Mouse (Mus musculus) liver, embryonic 12.5 days (tissue): ENCODE data around the gene Piga. TPM values are rescaled to one million over a fixed set of nuclear protein-coding genes. Genes with fewer than 3 reads are reported as not detected.

Experiments
- ATAC-seq: fragments of 200-750 bp; cut with Nextera tagmentation; 2 replicates; pipeline ENCODE4 v1.8.0; 2017; ENCODE audit warnings: moderate number of reproducible peaks, mild to moderate bottlenecking, moderate library complexity
- H3K27ac ChIP-seq: fragments of 300-500 bp; sonication (generic); 2 replicates; pipeline ENCODE4 v1.5.1; 2016; ENCODE audit warnings: mild to moderate bottlenecking
- H3K27me3 ChIP-seq: fragments of 300-500 bp; sonication (generic); replicated peaks from 2 replicates; pipeline ENCODE4 v1.6.1; 2016; ENCODE audit warnings: mild to moderate bottlenecking, moderate library complexity
- H3K36me3 ChIP-seq: fragments of 300-500 bp; sonication (generic); 2 replicates; pipeline ENCODE4 v1.6.1; 2016; ENCODE audit warnings: mild to moderate bottlenecking, moderate library complexity
- H3K4me1 ChIP-seq: fragments of 300-500 bp; sonication (generic); 2 replicates; pipeline ENCODE4 v1.6.1; 2016
- H3K4me2 ChIP-seq: fragments of 300-500 bp; sonication (generic); 2 replicates; pipeline ENCODE4 v1.6.1; 2016; ENCODE audit warnings: mild to moderate bottlenecking, moderate library complexity
- H3K4me3 ChIP-seq: fragments of 300-500 bp; sonication (generic); 2 replicates; pipeline ENCODE4 v1.5.1; 2016; ENCODE audit warnings: mild to moderate bottlenecking, moderate library complexity
- H3K9ac ChIP-seq: fragments of 300-500 bp; sonication (generic); 2 replicates; pipeline ENCODE4 v1.6.1; 2016; ENCODE audit warnings: mild to moderate bottlenecking, moderate library complexity
- H3K9me3 ChIP-seq: fragments of 300-500 bp; sonication (generic); replicated peaks from 2 replicates; pipeline ENCODE4 v1.6.1; 2016; ENCODE audit warnings: mild to moderate bottlenecking, moderate library complexity
- WGBS: fragments of 180-500 bp; shearing (Covaris S2); methylation state at CpG from one replicate; pipeline ENCODE4 v1.1.7; 2016; ENCODE audit not compliant: insufficient replicate concordance; 5-methylcytosine and 5-hydroxymethylcytosine counted together
- polyA plus RNA-seq: library from polyadenylated mRNA; unstranded; fragments of >200 nt; fragmentation: Nextera tagmentation; extraction: Ambion mirVana; gene quantifications from 2 replicates; pipeline ENCODE4 v1.2.1, GENCODE M21; 2016

Piga gene
- polyA plus RNA-seq, result 20.6 and 22.2 TPM in 2 replicates

DNA sequence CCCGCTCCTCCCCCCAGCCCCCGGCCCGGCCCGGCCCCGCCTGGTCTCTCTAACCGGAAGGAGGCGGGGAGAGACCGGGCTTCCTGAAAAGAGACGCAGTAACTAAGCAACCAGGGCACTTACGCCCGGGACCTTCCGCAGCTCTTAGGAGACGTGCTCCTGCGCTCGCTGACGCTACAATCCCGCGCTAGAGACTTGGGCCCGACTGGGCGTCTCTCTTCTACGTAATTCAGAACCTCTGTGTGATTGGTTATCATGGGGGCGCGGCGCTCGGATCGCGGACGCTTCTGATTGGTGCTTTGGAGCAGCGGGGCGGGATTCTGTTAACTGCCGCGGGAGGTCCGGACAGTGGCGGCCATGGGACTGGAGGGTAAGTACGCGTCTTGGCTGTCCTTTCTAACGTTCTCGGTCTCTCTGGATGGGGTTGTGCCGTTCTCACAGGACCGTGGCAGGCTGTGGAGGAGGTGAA lies at the start of gene Piga:
Gene Piga (plus strand): TSS at position 317 of the 469 bp plus-strand sequence.
- WGBS, result 5% methylated on average over 38 of the region's 40 CpGs
- Histone ChIP-seq H3K27me3 (no peaks in the 10 kb centered on the region), H3K27ac (peak within 1 kb of the TSS; percentile 85), H3K4me1 (peaks cover 26% of the 10 kb centered on the region), H3K9me3 (no peaks in the 10 kb centered on the region), H3K36me3 (peaks cover 18% of the 10 kb centered on the region), H3K9ac (peak within 1 kb of the TSS; percentile 78), H3K4me2 (peak within 1 kb of the TSS; percentile 72), H3K4me3 (peak within 1 kb of the TSS; percentile 71)
- ATAC-seq, result peak; percentile 96

GRCm38 (mm10) chrX:164370576-164370975 lies 49.0 kb upstream of the Piga start:
- Histone ChIP-seq H3K9ac (no peak overlapping the region), H3K27ac (no peak overlapping the region), H3K4me1 (no peaks in the 10 kb centered on the region), H3K4me3 (no peak overlapping the region), H3K9me3 (no peaks in the 10 kb centered on the region), H3K4me2 (no peak overlapping the region), H3K27me3 (no peaks in the 10 kb centered on the region), H3K36me3 (no peaks in the 10 kb centered on the region)
- no peak for ATAC-seq
- WGBS, result 69% methylated on average over 3 of the region's 3 CpGs

- no peaks in the 10 kb centered on the region for H3K27me3 ChIP-seq
- H3K9me3 ChIP-seq, result no peaks in the 10 kb centered on the region
- no peak within 1 kb of the TSS for H3K27ac ChIP-seq
- no peaks in the 10 kb centered on the region for H3K4me1 ChIP-seq
- H3K36me3 ChIP-seq, result no peaks in the 10 kb centered on the region
- H3K4me3 ChIP-seq, result no peak within 1 kb of the TSS
- 30% methylated on average over 3 of the region's 3 CpGs for WGBS
- no peak for ATAC-seq
- H3K4me2 ChIP-seq, result no peak within 1 kb of the TSS
- no peak within 1 kb of the TSS for H3K9ac ChIP-seq
Measured at GRCm38 (mm10) chrX:164373081-164373480, 46.5 kb upstream of the Piga start, which contains the start of gene Vegfd. TSS of gene Vegfd (plus strand) at chrX:164373378.

DNA sequence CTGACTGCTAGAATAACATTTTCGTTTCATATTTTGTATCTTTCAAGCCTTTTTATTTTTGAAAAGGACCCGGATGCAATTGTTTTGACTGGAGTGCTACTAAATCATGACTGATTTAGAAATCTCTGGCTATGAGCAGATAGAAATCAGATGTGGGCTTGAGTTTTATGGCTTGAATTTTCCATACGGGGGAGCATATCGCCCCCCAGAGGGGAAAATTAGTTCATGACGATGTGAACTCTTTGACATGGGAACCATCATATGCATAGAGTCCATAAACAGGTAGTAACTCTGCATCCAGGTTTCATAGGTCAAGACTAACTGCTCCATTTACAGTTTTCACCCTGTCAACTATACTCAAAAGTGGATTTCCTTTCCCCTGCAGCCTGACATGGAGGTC lies 45.0 kb upstream of the Piga start:
- ATAC-seq, result no peak
- H3K4me3 ChIP-seq, result no peak overlapping the region
- H3K9ac ChIP-seq, result no peak overlapping the region
- no peak overlapping the region for H3K4me2 ChIP-seq
- H3K27ac ChIP-seq, result no peak overlapping the region
- H3K9me3 ChIP-seq, result no peaks in the 10 kb centered on the region
- no peaks in the 10 kb centered on the region for H3K27me3 ChIP-seq
- no peaks in the 10 kb centered on the region for H3K4me1 ChIP-seq
- WGBS, result 45% methylated on average over 5 of the region's 5 CpGs
- no peaks in the 10 kb centered on the region for H3K36me3 ChIP-seq

DNA sequence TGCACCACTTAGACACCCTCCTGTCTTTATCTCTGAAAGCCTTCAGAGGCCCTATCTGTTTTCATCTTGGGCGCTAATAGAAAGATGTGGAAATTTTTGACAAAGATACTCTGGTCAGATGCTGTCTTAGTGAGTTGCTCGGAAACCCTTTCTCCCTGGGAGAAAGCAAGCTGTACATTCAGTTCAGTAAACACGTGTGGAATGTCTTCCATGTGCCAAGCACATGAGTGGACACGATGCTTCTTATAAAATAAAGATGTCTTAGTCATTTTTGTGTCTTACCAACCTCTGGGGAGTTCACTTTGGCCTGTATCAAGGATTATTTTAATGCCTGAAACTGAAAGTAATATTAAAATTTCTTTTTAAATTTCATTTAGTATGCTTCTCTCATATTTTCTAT lies 39.9 kb upstream of the Piga start:
- Histone ChIP-seq H3K4me2 (no peak overlapping the region), H3K4me1 (peaks cover 4% of the 10 kb centered on the region; the same call in 1 of the 2 replicates), H3K9ac (no peak overlapping the region), H3K4me3 (no peak overlapping the region), H3K27ac (no peak overlapping the region), H3K36me3 (no peaks in the 10 kb centered on the region), H3K9me3 (no peaks in the 10 kb centered on the region), H3K27me3 (0 out of 2 replicates have a peak, but pooled peaks cover 3% of the 10 kb centered on the region)
- 60% methylated on average over 4 of the region's 4 CpGs for WGBS
- no peak for ATAC-seq

GRCm38 (mm10) chrX:164381618-164382408 lies 37.8 kb upstream of the Piga start:
- H3K9me3 ChIP-seq, result no peaks in the 10 kb centered on the region
- no peak overlapping the region for H3K27ac ChIP-seq
- peak overlapping the region; percentile 42 for H3K4me3 ChIP-seq
- peak overlapping the region; percentile 70 for H3K4me2 ChIP-seq
- peak overlapping the region; percentile 27; the same call in 1 of the 2 replicates for H3K9ac ChIP-seq
- no peaks in the 10 kb centered on the region for H3K36me3 ChIP-seq
- H3K4me1 ChIP-seq, result peaks cover 4% of the 10 kb centered on the region; the same call in 1 of the 2 replicates
- 0 out of 2 replicates have a peak, but pooled peaks cover 3% of the 10 kb centered on the region for H3K27me3 ChIP-seq
- WGBS, result 9% methylated on average over 30 of the region's 33 CpGs
- peak; percentile 99 for ATAC-seq

GRCm38 (mm10) chrX:164394091-164394490 lies 25.5 kb upstream of the Piga start:
- Histone ChIP-seq H3K36me3 (no peaks in the 10 kb centered on the region), H3K27ac (no peak overlapping the region), H3K4me2 (no peak overlapping the region), H3K4me3 (no peak overlapping the region), H3K9me3 (no peaks in the 10 kb centered on the region), H3K4me1 (no peaks in the 10 kb centered on the region), H3K27me3 (0 out of 2 replicates have a peak, but pooled peaks cover 4% of the 10 kb centered on the region), H3K9ac (no peak overlapping the region)
- ATAC-seq, result no peak
- WGBS, result 74% methylated on average over 4 of the region's 4 CpGs

GRCm38 (mm10) chrX:164398456-164398855 lies 21.1 kb upstream of the Piga start:
- Histone ChIP-seq H3K36me3 (no peaks in the 10 kb centered on the region), H3K4me3 (no peak overlapping the region), H3K27me3 (no peaks in the 10 kb centered on the region), H3K9me3 (no peaks in the 10 kb centered on the region), H3K4me2 (no peak overlapping the region), H3K27ac (no peak overlapping the region), H3K9ac (no peak overlapping the region), H3K4me1 (no peaks in the 10 kb centered on the region)
- 45% methylated on average over 3 of the region's 3 CpGs for WGBS
- ATAC-seq, result no peak

DNA sequence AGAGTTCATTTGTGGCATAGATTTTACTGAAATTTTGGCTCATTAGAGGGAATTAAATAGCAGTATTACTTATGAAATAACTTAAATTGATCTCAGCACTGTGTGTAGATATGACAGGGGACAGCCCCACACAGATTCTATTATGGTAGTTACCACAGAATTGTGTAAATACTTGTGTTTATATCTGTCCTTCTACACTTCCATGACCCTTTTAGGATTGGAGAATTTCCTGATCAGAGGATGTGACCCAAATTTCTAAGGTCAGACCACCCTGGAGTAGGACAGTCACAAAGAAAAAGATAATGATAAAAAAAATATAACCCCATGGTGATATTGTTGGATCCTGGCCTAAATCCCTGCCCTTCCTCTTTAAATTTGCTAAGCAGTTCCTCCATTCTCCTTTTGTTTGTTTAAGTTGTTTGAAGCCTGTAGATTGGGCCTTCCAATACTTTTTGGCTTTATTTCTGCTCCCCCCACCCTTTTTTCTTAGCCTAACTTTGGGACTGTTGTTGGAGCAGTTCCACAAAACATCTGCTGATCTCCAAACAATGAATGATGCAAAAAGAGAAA lies 14.4 kb upstream of the Piga start:
- no peak for ATAC-seq
- no peak overlapping the region for H3K27ac ChIP-seq
- H3K4me1 ChIP-seq, result no peaks in the 10 kb centered on the region
- no peak overlapping the region for H3K4me3 ChIP-seq
- no peaks in the 10 kb centered on the region for H3K36me3 ChIP-seq
- no peak overlapping the region for H3K9ac ChIP-seq
- 0 out of 2 replicates have a peak, but pooled peaks cover 3% of the 10 kb centered on the region for H3K27me3 ChIP-seq
- no peaks in the 10 kb centered on the region for H3K9me3 ChIP-seq
- no peak overlapping the region for H3K4me2 ChIP-seq

DNA sequence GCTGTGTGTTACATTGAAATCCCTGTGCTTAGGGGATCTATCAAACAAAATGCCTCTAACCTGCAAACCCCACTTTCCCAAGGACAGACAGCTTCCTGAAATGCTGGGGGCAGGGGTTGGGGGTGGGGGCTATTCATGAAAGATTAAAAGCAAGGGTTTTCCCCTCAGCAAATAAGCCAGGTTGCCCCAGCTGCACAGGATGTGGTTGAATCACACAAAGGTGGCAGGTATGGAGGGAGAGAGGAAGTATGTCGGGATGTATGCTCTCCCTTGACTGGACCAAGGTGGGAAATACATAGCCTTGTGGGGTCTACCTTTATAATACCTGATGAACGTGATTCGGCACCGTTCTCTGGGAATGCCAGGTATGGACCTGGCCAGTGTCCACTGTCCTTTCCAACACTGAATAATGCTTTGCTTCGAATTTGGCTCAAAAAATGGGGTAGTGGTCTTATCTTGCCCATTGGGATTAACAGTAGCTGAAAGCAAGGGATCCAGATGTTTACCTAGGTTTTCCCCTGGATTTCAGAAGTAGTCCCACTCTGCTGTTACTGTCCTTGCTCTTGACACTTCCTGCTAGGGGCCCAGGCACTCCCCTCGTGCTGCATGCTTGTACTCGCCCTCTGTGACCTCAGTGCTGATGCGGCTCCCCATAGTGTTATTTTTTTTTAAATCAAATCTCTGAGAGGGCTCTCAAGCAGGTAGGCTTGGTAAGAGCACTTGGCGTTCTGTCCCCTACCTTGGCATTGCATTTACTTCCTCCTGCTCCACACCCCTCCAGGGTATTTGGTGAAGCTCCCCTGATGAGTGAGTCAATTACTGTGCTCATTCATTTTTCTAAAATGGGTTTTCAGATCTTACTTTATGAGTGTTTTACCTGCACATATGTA lies 13.2 kb upstream of the Piga start:
- no peak for ATAC-seq
- Histone ChIP-seq H3K9me3 (no peaks in the 10 kb centered on the region), H3K4me2 (no peak overlapping the region), H3K36me3 (no peaks in the 10 kb centered on the region), H3K27me3 (0 out of 2 replicates have a peak, but pooled peaks cover 3% of the 10 kb centered on the region), H3K4me1 (no peaks in the 10 kb centered on the region), H3K27ac (no peak overlapping the region), H3K4me3 (no peak overlapping the region), H3K9ac (no peak overlapping the region)
- WGBS, result 63% methylated on average over 9 of the region's 9 CpGs

- Histone ChIP-seq H3K4me1 (no peaks in the 10 kb centered on the region), H3K27ac (no peak overlapping the region), H3K36me3 (no peaks in the 10 kb centered on the region), H3K4me2 (no peak overlapping the region), H3K27me3 (0 out of 2 replicates have a peak, but pooled peaks cover 3% of the 10 kb centered on the region), H3K9me3 (no peaks in the 10 kb centered on the region), H3K4me3 (no peak overlapping the region), H3K9ac (no peak overlapping the region)
- ATAC-seq, result no peak
- WGBS, result 44% methylated on average over 3 of the region's 3 CpGs
Measured at GRCm38 (mm10) chrX:164408301-164408927, 11.2 kb upstream of the Piga start.
